In the genomic region with DNA sequence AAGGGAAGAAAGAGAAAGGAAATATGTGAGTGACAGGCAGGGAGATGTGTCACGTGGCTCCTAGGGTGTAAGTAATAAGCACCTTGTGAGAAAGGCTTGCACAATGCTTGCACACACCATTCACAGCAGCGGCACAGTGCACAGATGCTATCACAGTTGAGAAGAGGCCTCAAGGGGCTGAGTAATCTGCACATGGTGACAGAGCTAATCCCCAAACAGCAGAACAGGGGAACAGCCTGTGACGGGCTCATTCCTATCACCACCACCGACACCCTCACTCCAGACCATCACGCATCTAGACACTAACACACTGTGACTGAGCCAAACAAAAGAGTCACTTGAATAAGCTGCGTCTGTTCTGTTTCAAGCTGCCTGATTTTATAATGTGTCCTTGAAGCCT, we compare ENCODE assay signal across 12 mouse cellular contexts.
DNase-seq lines count a peak whose midpoint lies in the region; ATAC-seq lines count a peak whose summit lies in the region.
"Had no signal": no experiment of that assay in that cellular context is flagged by ENCODE, and none has a peak within 500 bp of the region (broad histone marks: within the 10 kb centered on the region; RNA-seq: fewer than 3 reads in every experiment).

No protein-coding gene starts in this region.

- DNase-seq in thymus, postnatal 0 days (ENCODE audit: low spot score) = peak; percentile 76
- DNase-seq in thymus, adult 18-20 months = no peak
- DNase-seq in hindbrain, embryonic 14.5 days (ENCODE audit: low spot score) = no peak
- peak; percentile 24 for DNase-seq in midbrain, embryonic 10.5 days (ENCODE audit: low spot score)
- peak; percentile 62 for DNase-seq in thymus, postnatal 4 days
- no peak for DNase-seq in left cerebral cortex, postnatal 36 days (ENCODE audit: low spot score in 2 of 2)
- no peak for DNase-seq in lung, postnatal 25 days (ENCODE audit: low spot score)
- DNase-seq in yolk sac, embryonic 10.5 days (ENCODE audit: low spot score) = no peak
- DNase-seq: adrenal gland, postnatal 14 days; kidney, adult 9 months; liver, embryonic 13.5 days had no signal

- peak; percentile 73; the same call in 1 of the 2 replicates for ATAC-seq in hindbrain, embryonic 14.5 days (ENCODE audit: low FRiP score)

- no peak overlapping the region for H3K4me3 ChIP-seq in hindbrain, embryonic 14.5 days (replicated peaks; ENCODE audit: low read length)
- no peak overlapping the region for H3K4me3 ChIP-seq in midbrain, embryonic 10.5 days
- H3K4me3 ChIP-seq: embryonic facial prominence, embryonic 15.5 days; liver, embryonic 13.5 days had no signal

- intact Hi-C loops in left cerebral cortex, postnatal 36 days (cut with DNase I) = no loop called here

- H3K27ac ChIP-seq in hindbrain, embryonic 14.5 days = no peak overlapping the region
- no peak overlapping the region for H3K27ac ChIP-seq in midbrain, embryonic 10.5 days (replicated peaks)
- H3K27ac ChIP-seq: embryonic facial prominence, embryonic 15.5 days; liver, embryonic 13.5 days had no signal

- H3K36me3 ChIP-seq in hindbrain, embryonic 14.5 days (replicated peaks; ENCODE audit: control insufficient read depth, insufficient read depth) = no peaks in the 10 kb centered on the region
- no peaks in the 10 kb centered on the region for H3K36me3 ChIP-seq in midbrain, embryonic 10.5 days
- H3K36me3 ChIP-seq: embryonic facial prominence, embryonic 15.5 days; liver, embryonic 13.5 days had no signal

- H3K9me3 ChIP-seq in hindbrain, embryonic 14.5 days (ENCODE audit: control insufficient read depth, low read length) = no peaks in the 10 kb centered on the region
- no peaks in the 10 kb centered on the region for H3K9me3 ChIP-seq in midbrain, embryonic 10.5 days (replicated peaks)
- H3K9me3 ChIP-seq: embryonic facial prominence, embryonic 15.5 days; liver, embryonic 13.5 days had no signal

- H3K27me3 ChIP-seq in hindbrain, embryonic 14.5 days (ENCODE audit: control insufficient read depth, insufficient read depth, low read length) = no peaks in the 10 kb centered on the region
- no peaks in the 10 kb centered on the region for H3K27me3 ChIP-seq in midbrain, embryonic 10.5 days (ENCODE audit: low read depth, poor library complexity, severe bottlenecking)
- H3K27me3 ChIP-seq: embryonic facial prominence, embryonic 15.5 days; liver, embryonic 13.5 days had no signal

- H3K4me1 ChIP-seq in hindbrain, embryonic 14.5 days (replicated peaks; ENCODE audit: control insufficient read depth, insufficient read depth, low read length) = no peaks in the 10 kb centered on the region
- H3K4me1 ChIP-seq in midbrain, embryonic 10.5 days = peaks cover 12% of the 10 kb centered on the region
- H3K4me1 ChIP-seq: embryonic facial prominence, embryonic 15.5 days; liver, embryonic 13.5 days had no signal

- H3K4me2 ChIP-seq in hindbrain, embryonic 14.5 days (replicated peaks) = no peak overlapping the region
- H3K4me2 ChIP-seq: embryonic facial prominence, embryonic 15.5 days; liver, embryonic 13.5 days had no signal

- H3K9ac ChIP-seq in hindbrain, embryonic 14.5 days = no peak overlapping the region
- H3K9ac ChIP-seq: embryonic facial prominence, embryonic 15.5 days; liver, embryonic 13.5 days had no signal

- WGBS in hindbrain, embryonic 14.5 days = 23% methylated on average over 6 of the region's 6 CpGs
- 44% methylated on average over 6 of the region's 6 CpGs for WGBS in midbrain, embryonic 10.5 days

Comparison
In these comparisons a context has a peak if more than half of its experiments do, and no peak if none do; other contexts are left out.
1. DNase-seq: peak in thymus, postnatal 0 days (single experiment), midbrain, embryonic 10.5 days (single experiment) and thymus, postnatal 4 days (single experiment); none in thymus, adult 18-20 months (0 of 2), hindbrain, embryonic 14.5 days (single experiment), left cerebral cortex, postnatal 36 days (0 of 2), lung, postnatal 25 days (single experiment) and yolk sac, embryonic 10.5 days (single experiment).